Mouse (Mus musculus) kidney, adult 18-20 months (tissue): ENCODE data around the gene 1700067K01Rik.
A peak's percentile ranks its signal among the peaks of the same experiment; 100 is the strongest.
"Not testable (repeated sequence)": the region's sequence is repeated elsewhere in the genome, so short reads cannot be mapped to it uniquely, and the experiment has no call there.

ENCODE experiments used
- DNase-seq: peaks from one replicate; pipeline ENCODE4 v3.0.0; 2021

The 1700067K01Rik gene

DNA sequence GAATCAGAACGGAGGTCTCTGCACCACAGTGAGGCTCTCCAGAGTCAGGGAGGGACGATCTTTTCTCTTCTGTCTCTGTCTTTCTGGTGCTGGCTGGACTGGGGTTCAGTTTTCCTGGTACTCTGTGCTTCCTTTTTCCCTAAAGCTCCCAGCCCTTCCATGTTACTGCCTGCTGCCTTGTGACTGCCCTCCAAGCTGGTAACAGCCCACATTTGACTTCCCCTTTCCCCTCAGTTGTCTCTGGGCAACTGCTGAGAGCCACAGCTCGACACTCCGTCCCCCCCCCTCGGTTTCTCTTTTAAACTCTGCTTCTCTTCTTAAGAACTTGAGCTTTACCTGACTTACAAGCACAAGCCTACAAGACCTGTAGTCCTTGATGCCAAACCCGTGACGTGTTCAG, 12.1 kb upstream of the 1700067K01Rik start:
- DNase-seq = no peak

GRCm38 (mm10) chr8:83990170-83990569, 11.1 kb upstream of the 1700067K01Rik start:
- no peak for DNase-seq

DNA sequence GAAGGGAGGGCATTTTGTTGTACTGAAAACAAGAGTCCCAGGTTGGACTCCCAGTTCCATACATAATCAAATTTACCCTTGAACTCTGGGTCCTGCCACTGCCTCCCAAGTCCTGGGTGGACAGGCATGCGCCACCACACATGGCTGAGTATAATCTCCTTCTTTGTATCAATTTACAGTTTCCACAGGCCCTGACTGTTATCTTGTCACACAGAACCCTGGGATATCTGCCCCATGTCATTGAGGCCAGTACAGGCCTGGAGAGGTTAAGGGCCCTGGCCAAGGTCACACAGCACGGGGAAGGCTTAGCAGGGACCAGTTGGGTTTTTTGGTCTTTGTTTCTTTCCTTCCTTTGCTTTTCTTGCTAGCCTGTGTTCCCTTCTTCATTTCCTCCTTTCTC, 8.8 kb upstream of the 1700067K01Rik start:
- no peak for DNase-seq

- DNase-seq = no peak
Observed at GRCm38 (mm10) chr8:83994030-83994429, 7.3 kb upstream of the 1700067K01Rik start.

- DNase-seq = no peak
Observed at GRCm38 (mm10) chr8:83995973-83996372, 5.3 kb upstream of the 1700067K01Rik start.

- peak; percentile 88 for DNase-seq
Observed at GRCm38 (mm10) chr8:83996567-83997505, 4.5 kb upstream of the 1700067K01Rik start.

GRCm38 (mm10) chr8:83997511-83998141, 3.7 kb upstream of the 1700067K01Rik start, which contains the start of gene Samd1:
Samd1 (plus strand) TSS chr8:83997672.
- DNase-seq = peak; percentile 64

DNA sequence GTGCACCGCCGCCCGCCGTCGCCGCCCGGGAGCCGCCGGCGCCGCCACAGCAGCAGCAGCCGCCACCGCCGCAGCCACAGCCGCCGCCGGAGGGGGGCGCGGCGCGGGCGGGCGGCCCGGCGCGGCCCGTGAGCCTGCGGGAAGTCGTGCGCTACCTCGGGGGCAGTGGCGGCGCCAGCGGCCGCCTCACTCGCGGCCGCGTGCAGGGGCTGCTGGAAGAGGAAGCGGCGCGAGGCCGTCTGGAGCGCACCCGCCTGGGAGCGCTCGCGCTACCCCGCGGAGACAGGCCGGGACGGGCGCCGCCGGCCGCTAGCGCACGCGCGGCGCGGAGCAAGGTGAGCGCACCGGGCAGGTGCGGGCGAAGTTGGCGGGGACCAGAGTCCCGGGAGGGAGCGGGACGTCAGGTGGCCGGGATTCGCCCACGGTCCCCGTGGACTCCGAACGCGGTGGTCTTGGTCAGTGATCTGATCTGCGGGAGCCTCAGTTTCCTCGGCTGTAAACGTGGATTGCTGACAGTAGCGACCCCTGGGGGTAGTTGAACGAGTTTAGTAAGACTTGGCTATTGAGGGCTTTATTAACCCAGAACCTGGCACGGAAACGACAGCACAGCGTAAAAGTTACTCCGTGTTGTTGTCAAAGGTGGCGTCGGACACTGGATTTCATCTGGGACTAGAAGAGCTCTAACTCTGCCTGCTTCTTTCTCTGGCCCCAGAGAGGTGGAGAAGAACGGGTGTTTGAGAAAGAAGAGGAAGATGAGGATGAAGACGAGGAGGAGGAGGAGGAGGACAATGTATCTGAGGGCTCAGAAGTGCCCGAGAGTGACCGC, 2.9 kb upstream of the 1700067K01Rik start:
- peak; percentile 73 for DNase-seq

- DNase-seq = no peak
Observed at GRCm38 (mm10) chr8:83999057-83999705, 2.1 kb upstream of the 1700067K01Rik start.

DNA sequence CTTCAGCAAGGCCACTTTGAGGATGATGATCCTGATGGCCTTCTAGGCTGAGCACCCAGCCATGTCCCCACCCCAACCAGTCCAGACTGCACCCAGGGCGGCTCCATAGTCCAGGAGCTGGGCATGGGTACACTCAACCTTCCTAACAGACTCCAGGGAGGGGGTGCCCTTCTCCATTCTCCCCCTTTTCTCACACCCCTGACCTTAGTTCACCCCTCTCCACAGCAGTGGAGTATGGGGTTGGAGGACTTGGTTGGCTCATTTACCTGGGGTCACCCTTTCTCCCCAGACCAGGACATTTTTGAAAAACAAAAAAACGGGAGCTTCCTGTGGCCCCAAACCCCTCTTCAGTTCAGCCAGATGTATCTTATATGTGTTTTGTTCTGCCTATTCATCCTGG, 1.5 kb upstream of the 1700067K01Rik start:
- DNase-seq = no peak

DNA sequence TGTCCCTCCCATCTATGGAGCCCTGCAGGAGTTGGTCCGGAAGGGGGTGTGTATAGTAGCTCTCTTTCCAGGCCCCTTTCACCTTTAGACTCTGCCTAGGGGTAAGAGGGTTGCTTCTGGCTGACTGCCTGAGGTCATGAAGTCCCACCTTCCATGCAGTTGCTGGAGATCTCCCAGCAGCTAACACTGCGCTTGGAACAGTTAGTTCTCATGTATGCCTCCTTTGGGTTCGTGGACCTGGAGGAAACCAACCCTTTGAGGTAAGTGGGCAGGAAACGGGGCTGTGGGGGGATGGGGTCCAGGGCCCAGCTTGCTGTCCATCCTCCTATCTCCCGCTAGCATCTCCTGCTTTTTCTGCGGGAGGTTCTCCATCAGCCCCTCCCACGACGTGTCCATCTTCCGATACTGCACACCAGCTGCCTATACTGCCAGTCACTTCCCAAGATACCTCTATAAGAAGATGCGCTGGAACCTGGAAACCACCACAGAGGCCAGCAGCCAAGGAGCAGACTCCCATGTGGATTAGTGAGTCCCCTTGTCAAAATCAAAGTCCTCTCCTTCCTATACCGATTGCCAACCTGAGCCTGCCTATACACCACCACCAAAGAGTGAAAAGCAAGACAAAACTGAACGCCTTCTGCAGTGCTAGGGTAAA, 1.8 kb downstream of the 1700067K01Rik start:
- peak; percentile 46 for DNase-seq

DNA sequence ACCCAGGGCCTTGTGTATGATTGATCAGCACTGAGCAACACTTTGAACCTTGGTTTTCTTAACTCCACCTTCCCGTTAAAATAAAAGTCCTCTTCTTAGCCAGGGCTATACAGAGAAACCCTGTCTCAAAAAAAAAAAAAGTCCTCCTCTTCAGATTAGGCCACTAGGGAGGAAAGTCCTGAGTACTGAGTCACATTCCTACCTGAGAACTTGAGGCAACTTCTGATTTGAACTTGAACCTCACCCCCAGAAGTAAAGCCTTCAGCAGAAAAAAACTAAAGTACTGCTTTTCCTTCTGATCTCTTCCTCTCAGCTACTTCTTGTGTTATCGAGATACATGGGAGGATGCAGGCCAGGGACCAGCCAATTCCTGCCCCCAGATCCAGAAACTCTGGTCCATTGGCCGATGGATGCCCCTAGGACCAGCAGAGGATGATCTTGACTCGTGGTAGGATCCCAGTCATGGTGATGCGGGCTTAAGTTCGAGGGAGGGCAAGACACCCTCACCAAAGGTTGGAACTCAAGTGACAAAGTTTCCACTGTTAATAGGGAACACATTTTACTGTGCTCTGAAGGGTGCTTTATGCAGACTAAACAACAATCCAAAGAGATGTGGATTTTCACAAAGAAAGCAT, 2.4 kb downstream of the 1700067K01Rik start:
- no peak for DNase-seq

GRCm38 (mm10) chr8:84004533-84005201, 3.4 kb downstream of the 1700067K01Rik start:
- DNase-seq = peak; percentile 96

DNA sequence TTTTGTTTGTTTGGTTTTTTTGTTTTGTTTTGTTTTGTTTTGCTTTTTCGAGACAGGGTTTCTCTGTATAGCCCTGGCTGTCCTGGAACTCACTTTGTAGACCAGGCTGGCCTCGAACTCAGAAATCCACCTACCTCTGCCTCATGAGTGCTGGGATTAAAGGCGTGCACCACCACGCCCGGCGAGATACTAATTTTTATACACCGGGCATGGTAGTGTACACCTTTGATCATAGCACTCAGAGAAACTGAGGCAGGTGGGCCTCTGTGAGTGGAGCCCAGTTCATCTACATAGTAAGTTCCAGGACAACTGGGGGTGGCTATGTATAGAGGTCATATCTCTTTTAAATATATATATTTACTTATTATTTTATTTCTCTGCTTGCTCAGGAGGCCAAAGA, 4.2 kb downstream of the 1700067K01Rik start:
- not testable (repeated sequence) for DNase-seq

DNA sequence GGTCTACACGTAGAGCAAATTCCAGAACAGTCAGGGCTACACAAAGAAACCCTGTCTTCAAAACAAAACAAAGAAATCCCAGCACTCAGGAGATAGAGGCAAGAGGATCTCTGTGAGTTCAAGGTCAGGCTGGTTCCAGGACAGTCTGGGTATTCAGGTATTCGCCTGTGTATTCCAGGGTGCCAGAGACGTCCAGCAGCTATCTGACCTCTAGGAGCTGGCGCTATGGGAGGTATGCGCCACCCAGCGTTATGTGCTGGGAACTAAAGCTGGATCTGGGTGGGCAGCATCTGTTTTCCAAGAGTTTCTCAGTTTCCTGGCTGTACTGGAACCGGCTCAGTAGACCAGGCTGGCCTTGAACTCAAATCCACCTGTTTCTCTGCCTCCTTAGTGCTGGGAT, 7.1 kb downstream of the 1700067K01Rik start:
- DNase-seq = no peak

DNA sequence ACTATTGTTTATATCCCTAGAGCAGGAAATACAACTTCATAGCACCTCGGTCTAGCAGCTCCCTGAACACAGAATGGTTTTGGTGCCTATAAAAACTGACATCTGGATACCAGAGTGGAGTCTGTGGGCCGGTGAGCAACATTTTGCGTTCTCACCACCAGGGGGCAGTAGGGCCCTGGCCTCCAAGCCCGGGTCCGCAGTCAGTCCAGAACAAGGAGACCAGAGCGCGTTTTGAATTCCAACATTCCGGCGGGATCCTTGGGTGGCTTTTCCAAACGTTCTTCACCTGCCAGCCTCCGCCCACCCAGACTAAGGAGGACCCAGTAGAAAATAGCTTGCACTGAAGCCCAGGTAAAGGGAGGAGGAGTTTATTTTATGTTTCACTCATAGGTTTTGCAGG, 8.6 kb downstream of the 1700067K01Rik start:
- DNase-seq = peak; percentile 93

GRCm38 (mm10) chr8:84010625-84011611, 9.6 kb downstream of the 1700067K01Rik start:
- peak; percentile 88 for DNase-seq

DNA sequence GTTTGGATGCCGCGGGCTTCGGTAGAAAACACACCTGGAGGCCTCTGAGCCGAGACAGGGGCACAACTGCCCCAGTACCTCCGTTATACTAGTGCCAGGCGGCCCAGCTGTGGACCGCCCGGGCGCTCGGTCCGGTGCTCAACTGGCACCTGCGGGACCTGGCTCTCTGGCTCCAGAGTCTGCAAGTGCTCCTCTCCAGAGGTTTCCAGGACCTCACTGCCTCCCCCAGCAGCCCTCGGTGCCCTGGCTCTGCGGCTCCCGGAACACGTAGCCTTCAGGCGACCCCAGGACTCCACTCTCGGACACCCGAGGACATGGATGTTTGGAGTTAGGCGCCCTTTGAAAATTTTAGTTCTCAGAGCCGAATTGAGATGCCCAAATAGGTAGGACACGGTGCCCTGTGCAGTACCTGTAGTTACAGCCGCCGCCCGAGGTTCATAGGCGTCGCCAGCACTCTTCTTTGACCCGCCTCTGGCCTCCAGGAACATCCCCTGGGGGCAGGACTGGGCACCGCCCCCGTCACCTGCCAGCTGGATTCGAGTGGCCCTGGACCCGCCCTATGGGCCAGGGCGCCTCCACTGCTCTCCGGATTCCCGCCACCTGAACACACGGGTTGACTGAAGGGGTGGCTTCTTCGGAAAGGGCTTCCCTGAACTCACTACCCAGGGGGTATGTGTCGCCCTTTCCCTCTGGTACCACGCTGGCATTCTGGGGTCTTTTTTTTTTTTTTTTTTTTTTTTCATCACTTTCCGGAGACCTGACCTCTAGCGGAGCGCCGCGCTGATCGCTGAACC, 10.6 kb downstream of the 1700067K01Rik start, which contains the start of gene 2210011C24Rik:
Gene 2210011C24Rik (minus strand): TSS at position 467 of the 794 bp plus-strand sequence.
- peak; percentile 84 for DNase-seq
